ENCODE assay signal across 10 mouse cellular contexts in genomic region chr2:165285621-165286020, GRCm38 (mm10). TPM values are rescaled to one million over a fixed set of nuclear protein-coding genes. Genes with fewer than 3 reads are reported as not detected.
DNase-seq lines count a peak whose midpoint lies in the region; ATAC-seq lines count a peak whose summit lies in the region.
"Had no signal": no experiment of that assay in that cellular context is flagged by ENCODE, and none has a peak within 500 bp of the region (broad histone marks: within the 10 kb centered on the region; RNA-seq: fewer than 3 reads in every experiment).

No protein-coding gene starts in this region.

- no peaks in the 10 kb centered on the region for H3K9me3 ChIP-seq in intestine, embryonic 15.5 days

- 84% methylated on average over 8 of the region's 8 CpGs for WGBS in intestine, embryonic 15.5 days

- ATAC-seq in intestine, embryonic 15.5 days: no peak
- peak; percentile 63 for ATAC-seq in megakaryocyte progenitor cell, adult 5-6 weeks (replicated peaks; ENCODE audit: poor library complexity)

- peak overlapping the region; percentile 87; the same call in 1 of the 2 replicates for H3K4me2 ChIP-seq in intestine, embryonic 15.5 days (replicated peaks)

- no peaks in the 10 kb centered on the region for H3K27me3 ChIP-seq in intestine, embryonic 15.5 days (replicated peaks)

- H3K27ac ChIP-seq in intestine, embryonic 15.5 days: no peak overlapping the region

- intact Hi-C loops in left cerebral cortex, postnatal 4 days (cut with DNase I): no loop called here

- H3K4me1 ChIP-seq in intestine, embryonic 15.5 days (replicated peaks): peaks cover 29% of the 10 kb centered on the region

- DNase-seq in left cerebral cortex, postnatal 4 days: peak; percentile 3
- DNase-seq in left cerebral cortex, adult 11 months (ENCODE audit: low spot score): no peak
- DNase-seq in thymus, postnatal 25 days: peak; percentile 41
- DNase-seq in ovary, postnatal 10 days (ENCODE audit: low spot score): no peak
- DNase-seq in yolk sac, embryonic 10.5 days (ENCODE audit: low spot score): no peak
- DNase-seq in heart, adult 8-10 months (ENCODE audit: low spot score): no peak
- DNase-seq: heart, postnatal 14 days; retina, postnatal 1 day had no signal

- no peak overlapping the region for H3K9ac ChIP-seq in intestine, embryonic 15.5 days

- no peak overlapping the region for H3K4me3 ChIP-seq in intestine, embryonic 15.5 days (replicated peaks)

- peaks cover 12% of the 10 kb centered on the region; the same call in 1 of the 2 replicates for H3K36me3 ChIP-seq in intestine, embryonic 15.5 days

RNA-seq across cellular contexts. Expression of gene Slc35c2, which starts 2.0 kb away (rescaled TPM):
- total RNA-seq in left cerebral cortex, postnatal 4 days (2021): 10 to 100 TPM; 36.4 to 37.1 TPM
- 83.6 and 98.3 TPM in 2 replicates for polyA plus RNA-seq in intestine, embryonic 15.5 days (2015; fragmentation: Nextera tagmentation; extraction: Ambion mirVana)
- total RNA-seq in megakaryocyte progenitor cell, adult 5-6 weeks (2015): 45.9 and 57.3 TPM in 2 replicates
- total RNA-seq in megakaryocyte progenitor cell, adult 5-6 weeks (2017): 64.5 and 76.7 TPM in 2 replicates
- total RNA-seq in heart, adult 8-10 months (2022): 10 to 100 TPM; 17.9 to 22.1 (median 19.5) TPM

RNA-seq across cellular contexts. Expression of gene Elmo2, which starts 40.7 kb away (rescaled TPM):
- 10 to 100 TPM; 79.3 to 80.6 TPM for total RNA-seq in left cerebral cortex, postnatal 4 days (2021)
- 58.1 and 63.0 TPM in 2 replicates for polyA plus RNA-seq in intestine, embryonic 15.5 days (2015; fragmentation: Nextera tagmentation; extraction: Ambion mirVana)
- total RNA-seq in megakaryocyte progenitor cell, adult 5-6 weeks (2015): 45.9 and 49.3 TPM in 2 replicates
- 30.6 and 32.2 TPM in 2 replicates for total RNA-seq in megakaryocyte progenitor cell, adult 5-6 weeks (2017)
- total RNA-seq in heart, adult 8-10 months (2022): 10 to 100 TPM; 13.7 to 16.4 (median 13.8) TPM

RNA-seq across cellular contexts. Expression of gene Cdh22, which starts 51.0 kb away (rescaled TPM):
- 10 to 100 TPM in 1 of 2 experiments, 1 to 10 TPM in 1; 8.3 to 12.3 TPM for total RNA-seq in left cerebral cortex, postnatal 4 days (2021)
- polyA plus RNA-seq in intestine, embryonic 15.5 days (2015; fragmentation: Nextera tagmentation; extraction: Ambion mirVana): 0.62 and 0.68 TPM in 2 replicates
- total RNA-seq in megakaryocyte progenitor cell, adult 5-6 weeks (2015): not detected in 2 replicates
- total RNA-seq in megakaryocyte progenitor cell, adult 5-6 weeks (2017): not detected in 2 replicates
- 1 to 10 TPM in 2 of 4 experiments, under 1 TPM in 2; 0.75 to 2.2 (median 0.99) TPM for total RNA-seq in heart, adult 8-10 months (2022)

Comparison
In these comparisons a context has a peak if more than half of its experiments do, and no peak if none do; other contexts are left out.
1. DNase-seq: peak in left cerebral cortex, postnatal 4 days (single experiment) and thymus, postnatal 25 days (single experiment); none in left cerebral cortex, adult 11 months (single experiment), ovary, postnatal 10 days (single experiment), yolk sac, embryonic 10.5 days (single experiment) and heart, adult 8-10 months (single experiment).